Mouse (Mus musculus): ENCODE data around the gene Zic4.

Zic4 gene

DNA sequence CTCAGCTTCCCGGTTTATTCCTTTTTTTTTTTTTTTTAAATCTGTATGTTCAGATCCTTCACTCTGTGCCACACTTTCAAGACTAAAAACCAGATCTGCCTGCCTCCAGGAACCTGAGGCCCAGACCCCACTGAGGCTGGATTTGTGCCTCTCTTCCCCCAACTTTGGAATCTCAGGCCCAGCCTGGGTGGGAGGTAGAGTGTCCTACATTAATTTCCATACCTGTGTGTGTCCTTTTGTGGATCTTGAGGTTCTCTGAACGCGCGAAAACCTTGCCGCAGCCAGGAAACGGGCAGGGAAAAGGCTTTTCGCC, 1.6 kb downstream of the Zic4 start:
- no peak for DNase-seq (ENCODE audit: low spot score)

DNA sequence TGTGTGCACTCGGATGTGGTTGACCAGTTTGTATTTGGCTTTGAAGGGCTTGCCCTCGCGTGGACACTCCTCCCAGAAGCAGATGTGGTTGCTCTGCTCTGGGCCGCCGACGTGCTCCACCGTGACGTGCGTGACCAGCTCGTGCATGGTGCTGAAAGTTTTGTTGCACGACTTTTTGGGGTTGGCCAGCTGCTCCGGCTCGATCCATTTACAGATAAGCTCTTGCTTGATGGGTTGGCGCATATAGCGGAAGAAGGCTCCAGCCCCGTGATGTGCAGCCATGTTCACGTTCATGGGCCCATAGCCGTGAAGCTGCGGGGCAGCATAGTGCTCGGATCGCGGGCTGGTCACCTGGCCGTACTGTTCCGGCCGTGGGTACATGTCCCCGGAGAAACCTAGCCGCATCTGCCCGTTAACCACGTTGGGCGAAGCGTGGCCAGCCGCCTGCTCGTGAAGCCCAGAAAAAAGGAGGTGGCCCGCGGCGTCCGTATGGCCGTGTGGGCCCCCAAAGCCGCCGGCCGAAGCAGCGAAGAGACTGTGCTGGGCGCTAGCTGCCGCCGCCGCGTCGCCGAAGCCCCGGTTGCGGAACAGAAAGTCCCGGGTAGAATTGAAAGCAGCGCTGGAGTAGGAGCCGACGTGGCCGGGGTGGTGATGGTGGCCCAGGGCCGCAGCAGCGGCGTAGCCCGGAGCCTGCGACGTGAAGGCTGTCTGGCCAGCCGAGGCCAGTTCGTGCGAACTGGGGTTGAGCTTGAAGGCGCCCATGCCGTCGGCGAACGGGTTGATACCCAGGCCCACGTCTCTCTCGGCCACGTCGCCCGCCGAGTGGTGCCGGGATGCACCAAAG, 2.1 kb downstream of the Zic4 start:
- no peak for DNase-seq (ENCODE audit: low spot score)

GRCm38 (mm10) chr9:91364971-91365501, 2.8 kb downstream of the Zic4 start:
- DNase-seq (ENCODE audit: low spot score), result no peak

DNA sequence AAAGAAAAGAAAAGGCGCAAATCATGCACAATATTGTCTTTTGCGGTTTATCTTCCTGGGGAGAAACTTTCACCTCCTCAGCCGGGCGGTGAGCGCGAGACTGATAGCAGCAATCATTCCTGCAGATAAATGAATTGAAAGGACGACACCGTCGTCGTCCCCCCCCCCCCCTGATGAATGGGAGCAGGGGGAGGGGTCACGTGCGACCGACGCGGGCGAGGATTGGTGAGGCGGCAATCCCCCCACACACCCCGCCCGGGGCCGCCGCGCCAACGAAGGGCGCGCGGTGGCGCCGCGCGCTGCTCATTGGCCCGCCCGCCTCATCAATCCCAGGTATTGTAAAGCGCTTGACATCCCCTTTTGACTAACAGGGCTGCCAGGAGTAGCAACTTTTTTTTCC, 3.5 kb downstream of the Zic4 start, which contains the start of gene Zic1:
Zic1 (minus strand) TSS at position 147 of the 400 bp plus-strand sequence.
- no peak for DNase-seq (ENCODE audit: low spot score)

DNA sequence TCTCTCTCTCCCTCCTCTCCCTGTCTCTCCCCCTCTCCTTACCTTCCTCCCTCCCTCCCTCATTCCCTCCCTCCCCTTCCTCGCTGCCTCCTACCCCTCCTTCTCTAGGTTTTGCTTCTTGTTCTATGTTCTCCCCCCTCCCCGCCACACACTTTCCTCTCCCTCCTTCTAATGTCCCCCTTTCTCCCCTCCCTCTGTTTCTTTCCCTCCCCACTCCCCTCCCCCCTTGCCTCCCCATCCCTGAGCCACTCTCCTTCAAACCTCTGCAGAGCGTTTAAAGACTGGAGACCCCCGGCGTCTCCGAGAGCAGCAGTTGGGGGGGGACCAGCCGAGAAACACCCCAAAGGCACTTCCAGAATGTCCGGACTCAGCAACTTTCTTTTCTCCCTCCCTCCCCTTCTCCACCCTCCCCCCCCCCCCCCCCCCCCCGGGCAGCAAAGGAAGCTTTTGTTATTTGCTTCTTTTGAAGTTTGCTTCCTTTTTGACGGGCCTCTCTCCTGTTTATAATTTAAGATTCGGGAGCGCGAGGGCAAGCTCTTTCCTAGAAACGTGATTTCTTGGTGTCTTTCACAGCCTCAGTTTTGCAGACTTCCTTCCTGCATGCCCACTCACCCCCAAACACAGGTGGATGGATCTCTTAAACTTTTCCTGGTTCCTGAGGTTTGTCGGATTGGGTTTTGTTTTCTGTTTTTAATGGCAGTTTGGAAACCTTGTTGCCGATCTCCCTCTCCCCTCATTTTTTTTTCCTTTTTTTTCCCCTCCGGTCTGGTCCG, 4.2 kb downstream of the Zic4 start:
- no peak for DNase-seq (ENCODE audit: low spot score)

DNA sequence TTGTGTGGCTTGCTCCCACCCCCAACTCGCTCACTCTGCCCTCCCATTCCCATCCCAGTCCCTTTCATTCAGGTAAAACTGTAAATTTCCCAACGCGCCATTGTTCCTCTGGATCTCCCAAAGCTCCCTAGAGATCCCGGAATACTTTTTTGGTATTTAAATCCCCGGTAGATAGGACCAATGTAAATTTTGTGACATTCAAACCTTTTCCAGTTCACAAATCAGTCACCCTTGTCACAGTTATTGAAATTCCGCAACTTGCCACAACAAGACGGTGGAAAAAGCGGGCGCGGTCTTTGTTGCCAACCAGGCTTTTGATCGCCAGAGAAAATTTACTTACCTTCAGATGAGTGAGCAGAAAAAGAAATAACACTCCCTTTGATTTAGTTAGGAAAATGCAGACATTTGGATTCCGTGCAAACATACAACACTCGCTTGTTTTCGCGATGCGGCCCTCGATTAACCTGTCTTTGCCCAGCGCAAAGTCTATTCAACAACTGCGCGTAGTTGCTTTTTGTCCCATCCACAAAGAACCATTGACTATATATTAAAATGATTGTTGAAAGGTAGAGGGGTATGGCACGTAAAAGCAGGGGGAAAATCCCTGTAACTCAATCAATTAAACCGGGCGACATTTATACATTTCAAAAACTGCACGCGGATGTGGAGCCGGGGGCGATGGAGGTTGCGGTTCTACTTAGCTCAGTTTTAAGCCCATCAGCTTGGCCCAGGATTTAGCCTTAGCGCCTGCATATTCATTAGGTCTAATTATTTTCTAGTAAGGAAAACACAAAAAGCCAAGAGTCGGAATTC, 5.0 kb downstream of the Zic4 start:
- DNase-seq (ENCODE audit: low spot score), result no peak

DNA sequence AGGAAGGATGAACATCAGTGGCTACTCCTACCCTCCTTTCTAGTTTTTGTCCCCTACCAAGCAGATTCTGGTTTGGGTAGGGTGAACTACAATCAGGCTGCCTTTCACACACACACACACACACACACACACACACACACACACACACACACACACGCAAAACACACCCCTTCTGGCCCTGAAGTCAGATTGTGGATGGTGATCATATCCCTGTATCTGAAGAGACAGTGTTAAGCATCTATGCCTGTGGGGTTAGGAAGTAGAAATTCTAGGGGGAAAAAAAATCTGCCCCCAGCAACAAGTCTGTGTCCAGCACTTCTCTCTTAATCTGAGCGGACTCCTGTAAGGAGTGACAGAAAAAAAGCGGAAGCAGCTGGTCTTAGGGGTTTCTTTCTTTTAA, 5.9 kb downstream of the Zic4 start:
- DNase-seq (ENCODE audit: low spot score), result no peak

- no peak for DNase-seq (ENCODE audit: low spot score)
Measured at GRCm38 (mm10) chr9:91368946-91369292, 6.7 kb downstream of the Zic4 start.

GRCm38 (mm10) chr9:91369293-91369991, 7.2 kb downstream of the Zic4 start:
- no peak for DNase-seq (ENCODE audit: low spot score)

GRCm38 (mm10) chr9:91370191-91370708, 8.0 kb downstream of the Zic4 start:
- DNase-seq (ENCODE audit: low spot score), result no peak

- DNase-seq (ENCODE audit: low spot score), result no peak
Measured at GRCm38 (mm10) chr9:91371011-91371410, 8.8 kb downstream of the Zic4 start.

- no peak for DNase-seq (ENCODE audit: low spot score)
Measured at GRCm38 (mm10) chr9:91371608-91372007, 9.4 kb downstream of the Zic4 start.

- no peak for DNase-seq (ENCODE audit: low spot score)
Measured at GRCm38 (mm10) chr9:91373811-91374575, 11.8 kb downstream of the Zic4 start.

GRCm38 (mm10) chr9:91374665-91375064, 12.5 kb downstream of the Zic4 start:
- DNase-seq (ENCODE audit: low spot score), result no peak

DNA sequence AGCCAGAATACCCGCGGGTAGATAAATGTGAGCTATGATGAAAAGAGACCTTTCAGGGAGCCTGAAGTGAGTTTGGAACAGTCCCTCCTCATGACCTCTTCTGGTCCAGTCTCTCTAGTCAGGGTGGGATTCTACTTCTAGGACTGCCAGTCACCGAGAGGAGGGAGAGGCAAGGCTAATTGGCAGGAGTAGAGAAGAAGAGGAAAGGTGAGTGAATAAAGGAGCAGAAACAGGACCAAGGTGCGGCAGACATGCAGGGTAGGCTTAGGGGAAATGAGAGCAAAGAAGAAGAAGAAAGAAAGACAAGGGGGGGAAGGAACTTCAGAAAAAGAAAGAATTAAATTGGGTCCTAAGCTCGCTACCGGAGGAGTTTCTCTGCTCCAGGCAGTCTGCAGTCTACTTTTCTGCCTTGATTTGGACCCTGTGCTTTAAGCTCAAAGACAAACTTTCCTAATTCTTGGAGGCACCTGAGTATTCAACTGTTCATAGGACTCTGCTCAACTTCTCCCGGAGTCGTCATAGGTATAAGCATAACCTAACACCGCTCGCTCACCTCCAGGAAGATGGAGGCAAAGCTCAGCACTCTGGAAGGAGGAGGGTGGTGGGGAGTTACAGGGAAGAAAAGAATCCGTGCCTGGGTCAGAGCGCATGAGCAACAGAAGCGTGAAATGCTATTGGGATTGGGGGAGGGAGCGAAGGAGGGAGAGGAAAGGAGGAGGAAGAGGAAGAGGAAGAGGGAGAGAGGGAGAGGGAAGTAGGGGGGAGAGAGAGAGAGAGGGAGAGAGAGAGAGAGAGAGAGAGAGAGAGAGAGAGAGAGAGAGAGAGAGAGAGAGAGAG, 15.0 kb downstream of the Zic4 start:
- no peak for DNase-seq (ENCODE audit: low spot score)

GRCm38 (mm10) chr9:91377873-91378150, 15.6 kb downstream of the Zic4 start:
- DNase-seq (ENCODE audit: low spot score), result no peak

- DNase-seq (ENCODE audit: low spot score), result no peak
Measured at GRCm38 (mm10) chr9:91378411-91379299, 16.4 kb downstream of the Zic4 start.

DNA sequence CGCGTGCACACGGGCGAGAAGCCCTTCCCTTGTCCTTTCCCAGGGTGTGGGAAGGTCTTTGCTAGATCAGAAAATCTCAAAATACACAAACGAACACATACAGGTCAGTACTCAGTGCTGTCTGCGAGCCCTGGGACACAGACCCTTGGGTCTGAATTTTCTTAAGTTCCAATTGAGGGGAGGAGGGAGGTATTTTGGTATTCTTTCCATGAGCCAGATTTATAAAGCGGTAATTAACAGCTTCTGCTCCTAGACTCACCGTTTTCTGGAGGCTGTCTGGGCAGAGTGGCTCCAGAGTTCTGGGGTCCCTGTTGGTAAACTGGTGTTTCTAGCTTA, 17.1 kb downstream of the Zic4 start:
- no peak for DNase-seq (ENCODE audit: low spot score)

DNA sequence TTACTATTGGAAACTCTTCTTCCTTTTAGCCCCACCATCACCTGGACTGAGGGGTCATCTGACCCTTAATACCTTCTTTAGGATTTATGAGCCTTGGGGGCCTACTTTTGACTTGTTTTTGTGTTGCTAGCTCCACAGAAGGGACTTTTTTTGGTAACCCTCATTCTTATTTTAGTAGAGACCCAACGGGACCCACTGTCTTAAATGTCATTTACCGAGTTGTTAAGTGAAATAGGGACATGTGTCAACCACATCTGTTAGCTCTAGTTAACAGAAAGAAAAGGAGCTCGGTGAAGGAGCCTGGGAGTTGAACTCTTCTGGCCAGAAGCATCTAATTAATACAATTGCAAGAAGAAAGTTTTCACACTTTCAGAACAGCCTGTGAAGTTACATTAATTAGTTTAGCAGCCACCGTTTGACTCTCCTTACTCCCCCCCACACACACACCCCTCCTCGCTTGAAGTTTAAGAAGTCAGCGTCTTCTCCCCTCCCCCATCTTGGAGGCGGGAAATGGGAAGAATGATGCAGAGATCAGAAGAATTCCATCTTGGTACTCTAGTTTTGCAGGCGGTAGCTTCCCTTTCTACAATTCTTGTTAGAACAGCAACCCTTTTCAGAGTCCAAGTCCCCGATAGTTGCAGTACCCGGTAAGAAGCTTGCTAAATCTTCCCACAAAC, 17.7 kb downstream of the Zic4 start:
- DNase-seq (ENCODE audit: low spot score), result no peak
